Mouse (Mus musculus) limb, embryonic 10.5 days (tissue): ENCODE measurements around the gene Gm45233. TPM values are rescaled to one million over a fixed set of nuclear protein-coding genes. Genes with fewer than 3 reads are reported as not detected.
"Not testable (repeated sequence)": the region's sequence is repeated elsewhere in the genome, so short reads cannot be mapped to it uniquely, and the experiment has no call there.

Source experiments
- DNase-seq: peaks from one replicate; pipeline ENCODE4 v3.0.0-alpha.2; 2017; ENCODE audit warnings: low spot score
- H3K27ac ChIP-seq: fragments of 300-500 bp; sonication (generic); 2 replicates; pipeline ENCODE4 v1.5.1; 2016; ENCODE audit warnings: mild to moderate bottlenecking
- H3K27me3 ChIP-seq: fragments of 300-500 bp; sonication (generic); 2 replicates; pipeline ENCODE4 v1.6.1; 2016; ENCODE audit warnings: low read depth, mild to moderate bottlenecking; ENCODE audit not compliant: poor library complexity, severe bottlenecking
- H3K36me3 ChIP-seq: fragments of 300-500 bp; sonication (generic); 2 replicates; pipeline ENCODE4 v1.6.1; 2016; ENCODE audit warnings: mild to moderate bottlenecking, moderate library complexity
- H3K4me1 ChIP-seq: fragments of 300-500 bp; sonication (generic); 2 replicates; pipeline ENCODE4 v1.6.1; 2016
- H3K4me3 ChIP-seq: fragments of 300-500 bp; sonication (generic); 2 replicates; pipeline ENCODE4 v1.5.1; 2016; ENCODE audit warnings: mild to moderate bottlenecking, moderate library complexity
- H3K9me3 ChIP-seq: fragments of 300-500 bp; sonication (generic); replicated peaks from 2 replicates; pipeline ENCODE4 v1.6.1; 2016; ENCODE audit warnings: mild to moderate bottlenecking
- WGBS: fragments of 180-500 bp; shearing (Covaris S2); methylation state at CpG from one replicate; pipeline ENCODE4 v1.1.7; 2016; 5-methylcytosine and 5-hydroxymethylcytosine counted together
- polyA plus RNA-seq: library from polyadenylated mRNA; unstranded; fragments of >200 nt; fragmentation: Nextera tagmentation; extraction: Ambion mirVana; gene quantifications from 2 replicates; pipeline ENCODE4 v1.2.1, GENCODE M21; 2016

Gene Gm45233
- polyA plus RNA-seq: 0.78 TPM in 1 of 2 replicates, not detected in the other

- Histone ChIP-seq H3K36me3 (no peaks in the 10 kb centered on the region), H3K4me1 (peaks cover 16% of the 10 kb centered on the region), H3K27ac (peak within 1 kb of the TSS; percentile 86), H3K4me3 (peak within 1 kb of the TSS; percentile 65), H3K9me3 (no peaks in the 10 kb centered on the region), H3K27me3 (no peaks in the 10 kb centered on the region)
- WGBS: under 1% methylated on average over 27 of the region's 27 CpGs
- DNase-seq: peak; percentile 94
Observed at GRCm38 (mm10) chr7:43443917-43444293, at the start of gene Gm45233, which contains the start of gene Etfb. Gene Gm45233 (plus strand): TSS chr7:43444128. Gene Etfb (plus strand): TSS chr7:43444083.

- H3K36me3 ChIP-seq: no peaks in the 10 kb centered on the region
- no peak overlapping the region for H3K27ac ChIP-seq
- H3K4me1 ChIP-seq: no peaks in the 10 kb centered on the region
- no peaks in the 10 kb centered on the region for H3K9me3 ChIP-seq
- DNase-seq: no peak
- WGBS: 91% methylated on average over 2 of the region's 2 CpGs
- no peak overlapping the region for H3K4me3 ChIP-seq
- no peaks in the 10 kb centered on the region for H3K27me3 ChIP-seq
Observed at GRCm38 (mm10) chr7:43399501-43399900, 44.4 kb upstream of the Gm45233 start.

DNA sequence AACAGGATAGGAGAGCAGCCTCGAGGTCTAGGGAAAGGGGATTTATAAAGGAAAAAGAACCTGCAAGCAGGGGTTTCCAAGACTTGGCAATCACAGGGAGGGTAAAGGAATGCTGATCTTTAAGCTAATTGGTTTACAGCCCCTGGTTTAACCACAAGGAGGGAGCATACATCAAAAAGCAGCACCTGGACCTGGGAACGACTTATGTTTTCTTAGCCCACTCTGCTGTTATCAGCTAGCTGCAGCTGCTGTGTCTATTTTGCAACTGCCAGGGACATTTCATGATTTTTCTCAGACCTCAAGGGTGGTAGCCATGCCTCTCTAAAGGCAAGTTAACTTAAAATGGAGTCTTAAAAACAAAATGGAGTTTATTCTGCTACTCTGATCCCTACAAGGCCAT, 41.2 kb upstream of the Gm45233 start:
- DNase-seq: no peak
- H3K27me3 ChIP-seq: no peaks in the 10 kb centered on the region
- 39% methylated on average over 2 of the region's 2 CpGs for WGBS
- no peaks in the 10 kb centered on the region for H3K4me1 ChIP-seq
- no peaks in the 10 kb centered on the region for H3K9me3 ChIP-seq
- H3K4me3 ChIP-seq: no peak overlapping the region
- H3K36me3 ChIP-seq: no peaks in the 10 kb centered on the region
- no peak overlapping the region for H3K27ac ChIP-seq

DNA sequence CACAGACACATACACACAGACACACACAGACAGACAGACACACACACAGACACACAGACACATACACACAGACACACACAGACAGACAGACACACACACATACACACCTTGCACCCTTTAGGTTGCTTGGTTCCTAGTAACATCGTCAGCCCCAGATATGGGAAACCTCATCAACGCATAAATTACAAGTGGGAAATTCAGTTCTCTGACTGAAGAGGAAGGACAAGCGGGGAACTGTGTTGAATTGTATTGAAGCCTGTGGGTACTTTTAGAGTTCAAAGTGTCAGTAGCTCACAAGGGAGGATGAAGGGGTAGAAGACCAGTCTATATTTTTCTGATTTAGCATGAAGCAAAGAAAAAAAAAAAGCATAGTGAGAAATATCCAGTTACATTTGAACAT, 36.4 kb upstream of the Gm45233 start:
- no peak overlapping the region for H3K4me3 ChIP-seq
- WGBS: 89% methylated on average over 3 of the region's 3 CpGs
- no peaks in the 10 kb centered on the region for H3K27me3 ChIP-seq
- H3K4me1 ChIP-seq: peaks cover 6% of the 10 kb centered on the region
- H3K9me3 ChIP-seq: no peaks in the 10 kb centered on the region
- no peaks in the 10 kb centered on the region for H3K36me3 ChIP-seq
- no peak for DNase-seq
- no peak overlapping the region for H3K27ac ChIP-seq

GRCm38 (mm10) chr7:43408131-43408553, 35.8 kb upstream of the Gm45233 start, which contains the start of gene Siglecg:
Gene Siglecg (plus strand): TSS chr7:43408204.
- H3K4me1 ChIP-seq: peaks cover 6% of the 10 kb centered on the region
- no peaks in the 10 kb centered on the region for H3K9me3 ChIP-seq
- WGBS: 81% methylated on average over 4 of the region's 4 CpGs
- no peaks in the 10 kb centered on the region for H3K27me3 ChIP-seq
- no peaks in the 10 kb centered on the region for H3K36me3 ChIP-seq
- no peak within 1 kb of the TSS for H3K4me3 ChIP-seq
- no peak within 1 kb of the TSS for H3K27ac ChIP-seq
- no peak for DNase-seq

DNA sequence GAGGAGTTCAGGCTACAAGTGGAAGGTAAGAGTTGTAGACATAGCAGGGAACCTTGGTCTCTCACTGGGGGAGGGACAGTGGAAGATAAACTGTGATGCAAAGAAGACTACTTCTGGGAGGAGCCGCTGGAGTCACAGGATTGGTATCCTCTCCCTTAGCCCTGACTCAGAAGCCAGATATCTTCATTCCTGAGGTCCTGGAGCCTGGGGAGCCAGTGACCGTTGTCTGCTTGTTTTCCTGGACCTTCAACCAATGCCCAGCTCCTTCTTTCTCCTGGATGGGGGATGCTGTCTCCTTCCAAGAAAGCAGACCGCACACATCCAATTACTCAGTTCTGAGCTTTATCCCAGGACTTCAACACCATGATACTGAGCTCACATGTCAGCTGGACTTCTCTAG, 34.8 kb upstream of the Gm45233 start:
- Histone ChIP-seq H3K36me3 (no peaks in the 10 kb centered on the region), H3K4me1 (peaks cover 6% of the 10 kb centered on the region), H3K4me3 (no peak overlapping the region), H3K27me3 (no peaks in the 10 kb centered on the region), H3K27ac (no peak overlapping the region), H3K9me3 (no peaks in the 10 kb centered on the region)
- 86% methylated on average over 3 of the region's 3 CpGs for WGBS
- DNase-seq: no peak

DNA sequence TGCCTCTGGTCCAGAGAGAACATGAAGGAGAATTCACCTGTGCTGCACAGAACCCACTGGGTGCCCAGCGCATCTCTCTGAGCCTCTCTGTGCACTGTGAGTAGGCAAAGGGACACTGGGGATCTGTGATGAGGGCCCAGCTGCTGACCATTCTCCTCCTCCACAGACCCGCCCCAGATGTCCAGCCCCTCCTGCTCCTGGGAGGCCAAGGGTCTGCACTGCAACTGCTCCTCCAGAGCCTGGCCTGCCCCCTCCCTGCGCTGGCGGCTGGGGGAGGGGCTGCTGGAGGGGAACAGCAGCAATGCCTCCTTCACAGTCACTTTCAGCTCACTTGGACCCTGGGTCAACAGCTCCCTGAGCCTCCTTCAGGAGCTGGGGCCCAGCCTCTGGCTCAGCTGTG, 32.2 kb upstream of the Gm45233 start:
- H3K9me3 ChIP-seq, H3K27me3 ChIP-seq, DNase-seq, H3K4me1 ChIP-seq, H3K4me3 ChIP-seq, H3K36me3 ChIP-seq: not testable (repeated sequence)
- 28% methylated on average over 4 of the region's 4 CpGs for WGBS
- peak overlapping the region; percentile 61; the same call in 1 of the 2 replicates for H3K27ac ChIP-seq

GRCm38 (mm10) chr7:43417298-43417697, 26.6 kb upstream of the Gm45233 start:
- no peaks in the 10 kb centered on the region for H3K27me3 ChIP-seq
- no peaks in the 10 kb centered on the region for H3K4me1 ChIP-seq
- H3K9me3 ChIP-seq: no peaks in the 10 kb centered on the region
- no peaks in the 10 kb centered on the region for H3K36me3 ChIP-seq
- no peak overlapping the region for H3K27ac ChIP-seq
- DNase-seq: no peak
- 84% methylated on average over 10 of the region's 10 CpGs for WGBS
- H3K4me3 ChIP-seq: no peak overlapping the region

- 16% methylated on average over 11 of the region's 11 CpGs for WGBS
Observed at GRCm38 (mm10) chr7:43422995-43423617, 20.8 kb upstream of the Gm45233 start.

DNA sequence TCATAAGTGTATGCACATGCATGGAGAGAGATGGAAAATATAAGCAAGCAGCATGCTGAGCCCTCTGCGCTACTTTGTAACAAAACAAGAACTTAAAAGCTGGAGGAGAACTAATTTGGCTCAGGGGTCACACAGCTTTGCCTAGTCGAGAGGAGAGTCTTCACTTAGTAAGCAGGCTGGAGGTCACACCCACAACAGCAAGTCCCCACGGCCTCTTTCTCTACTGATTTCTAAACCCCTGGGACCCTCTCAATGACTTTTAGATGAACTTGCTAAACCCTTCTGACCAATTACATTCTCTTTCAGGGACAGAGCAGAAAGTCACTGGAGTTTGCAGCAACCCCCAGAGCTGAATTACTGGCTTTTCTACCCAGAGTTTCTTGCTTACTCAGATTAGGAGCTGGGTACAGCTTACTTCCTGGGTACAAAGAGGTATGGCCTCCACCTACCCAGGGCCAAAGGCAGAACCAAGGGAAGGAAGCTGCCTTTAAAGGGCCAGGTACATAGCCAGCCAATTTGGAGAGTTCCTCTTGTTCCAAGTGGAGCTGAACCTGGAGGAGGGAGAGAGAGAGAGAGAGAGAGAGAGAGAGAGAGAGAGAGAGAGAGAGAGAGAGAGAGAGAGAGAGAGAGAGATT, 19.8 kb upstream of the Gm45233 start:
- H3K9me3 ChIP-seq: no peaks in the 10 kb centered on the region
- 68% methylated on average over 3 of the region's 3 CpGs for WGBS
- no peaks in the 10 kb centered on the region for H3K36me3 ChIP-seq
- no peaks in the 10 kb centered on the region for H3K27me3 ChIP-seq
- H3K27ac ChIP-seq: no peak overlapping the region
- H3K4me1 ChIP-seq: no peaks in the 10 kb centered on the region; the same call in 1 of the 2 replicates
- DNase-seq: no peak
- H3K4me3 ChIP-seq: no peak overlapping the region

More at GRCm38 (mm10) chr7:43422995-43423617, 20.8 kb upstream of the Gm45233 start:
- Histone ChIP-seq H3K9me3 (no peaks in the 10 kb centered on the region), H3K27me3 (no peaks in the 10 kb centered on the region), H3K4me1 (no peaks in the 10 kb centered on the region; the same call in 1 of the 2 replicates), H3K4me3 (no peak overlapping the region), H3K36me3 (no peaks in the 10 kb centered on the region), H3K27ac (no peak overlapping the region)
- peak; percentile 85 for DNase-seq

GRCm38 (mm10) chr7:43427406-43427805, 16.5 kb upstream of the Gm45233 start, which contains the start of gene Lim2:
Gene Lim2 (plus strand): TSS chr7:43427670.
- Histone ChIP-seq H3K9me3 (no peaks in the 10 kb centered on the region), H3K36me3 (no peaks in the 10 kb centered on the region), H3K27ac (no peak within 1 kb of the TSS), H3K27me3 (no peaks in the 10 kb centered on the region), H3K4me1 (no peaks in the 10 kb centered on the region; the same call in 1 of the 2 replicates), H3K4me3 (no peak within 1 kb of the TSS)
- 90% methylated on average over 8 of the region's 8 CpGs for WGBS
- DNase-seq: no peak

- 65% methylated on average over 4 of the region's 4 CpGs for WGBS
- Histone ChIP-seq H3K4me3 (no peak overlapping the region), H3K36me3 (no peaks in the 10 kb centered on the region), H3K27me3 (no peaks in the 10 kb centered on the region), H3K27ac (no peak overlapping the region), H3K9me3 (no peaks in the 10 kb centered on the region), H3K4me1 (no peaks in the 10 kb centered on the region)
- DNase-seq: no peak
Observed at GRCm38 (mm10) chr7:43429500-43429899, 14.4 kb upstream of the Gm45233 start.

DNA sequence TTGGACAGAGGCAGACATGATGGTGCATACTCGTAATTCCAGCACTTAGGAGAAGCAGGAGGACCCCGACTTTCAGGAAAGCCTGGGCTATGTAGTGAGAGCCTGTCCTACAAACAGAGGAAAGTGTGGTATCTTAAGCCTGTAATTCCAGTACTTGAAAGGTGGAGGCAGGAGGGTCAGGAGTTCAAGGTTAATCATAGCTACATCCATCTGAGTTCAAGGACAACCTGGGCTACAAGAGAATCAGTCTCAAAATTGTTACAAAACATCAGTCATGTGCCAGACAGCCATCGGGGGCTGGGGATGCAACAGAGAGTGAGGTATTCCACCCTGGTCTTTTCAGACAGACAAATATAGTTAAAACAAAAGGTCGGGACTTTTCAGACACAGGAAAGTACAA, 11.0 kb upstream of the Gm45233 start:
- H3K36me3 ChIP-seq: no peaks in the 10 kb centered on the region
- 81% methylated on average over 4 of the region's 4 CpGs for WGBS
- H3K27ac ChIP-seq: no peak overlapping the region
- no peak for DNase-seq
- no peaks in the 10 kb centered on the region for H3K9me3 ChIP-seq
- H3K4me3 ChIP-seq: no peak overlapping the region
- H3K4me1 ChIP-seq: no peaks in the 10 kb centered on the region
- no peaks in the 10 kb centered on the region for H3K27me3 ChIP-seq
